Mouse (Mus musculus) right cerebral cortex, postnatal 4 days (tissue): ENCODE results near the gene Hemgn.
A peak's percentile ranks its signal among the peaks of the same experiment; 100 is the strongest.

Experiments used
- DNase-seq: peaks from one replicate; pipeline ENCODE4 v3.0.0-alpha.2; 2022

Hemgn gene

DNA sequence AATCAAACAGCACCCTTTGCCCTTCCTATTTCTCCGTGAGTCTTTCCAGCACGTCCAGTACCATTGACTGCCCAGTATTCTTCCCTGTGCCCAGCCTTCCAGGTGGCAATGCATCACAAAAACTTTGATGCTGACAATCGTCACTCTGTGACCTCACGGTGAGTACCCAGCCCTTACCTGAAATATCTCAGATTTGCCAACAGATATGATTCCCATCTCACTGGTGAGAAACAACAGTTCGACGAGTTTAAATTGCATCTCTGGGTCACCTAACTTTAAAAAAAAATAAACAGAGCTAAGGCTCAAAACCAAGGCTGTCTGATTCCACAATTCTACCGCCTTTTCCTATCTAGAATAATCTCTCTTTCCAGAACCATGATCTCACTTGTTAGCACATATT is at the start of gene Hemgn:
TSS of gene Hemgn (minus strand) at position 101 of the 400 bp plus-strand sequence.
- DNase-seq, result no peak

DNA sequence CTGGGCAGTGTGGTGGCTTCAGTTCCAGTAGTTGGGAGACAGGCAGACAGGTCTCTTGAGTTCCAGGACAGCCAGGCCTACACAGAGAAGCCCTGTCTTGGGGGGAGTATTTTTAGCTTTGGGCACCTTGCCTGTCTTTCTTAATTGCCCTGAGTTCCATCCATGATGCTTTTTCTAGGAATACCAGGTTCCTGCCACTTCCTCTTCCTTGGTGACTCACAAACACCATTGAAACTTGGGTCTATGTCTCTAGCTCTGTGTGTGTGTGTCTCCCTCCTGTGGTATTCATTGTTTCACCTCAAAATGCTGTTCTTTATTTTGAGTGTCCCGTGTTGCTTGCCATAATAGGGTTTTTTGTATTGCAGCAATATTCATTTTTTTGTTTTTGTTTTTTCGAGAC is 45.1 kb upstream of the Hemgn start:
- no peak for DNase-seq

DNA sequence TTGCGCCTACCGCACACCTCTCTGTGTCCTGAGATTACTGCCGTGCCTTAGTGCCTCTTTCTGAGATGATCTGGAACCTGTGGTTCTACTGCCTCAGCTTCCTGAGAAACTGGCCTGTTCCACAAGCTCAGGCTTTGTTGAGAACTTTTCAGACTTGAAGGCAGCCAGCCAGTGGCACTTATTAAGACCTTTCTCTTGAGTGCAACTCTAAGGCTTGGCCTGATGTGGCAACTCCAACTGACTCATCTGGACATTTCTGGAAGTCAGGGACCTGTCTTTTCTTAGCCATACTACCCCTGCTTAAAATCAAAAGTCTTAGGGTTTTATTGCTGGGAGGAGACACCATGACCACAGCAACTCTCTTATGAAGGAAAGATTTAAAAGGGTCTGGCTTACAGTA is 43.9 kb upstream of the Hemgn start:
- DNase-seq, result no peak

DNA sequence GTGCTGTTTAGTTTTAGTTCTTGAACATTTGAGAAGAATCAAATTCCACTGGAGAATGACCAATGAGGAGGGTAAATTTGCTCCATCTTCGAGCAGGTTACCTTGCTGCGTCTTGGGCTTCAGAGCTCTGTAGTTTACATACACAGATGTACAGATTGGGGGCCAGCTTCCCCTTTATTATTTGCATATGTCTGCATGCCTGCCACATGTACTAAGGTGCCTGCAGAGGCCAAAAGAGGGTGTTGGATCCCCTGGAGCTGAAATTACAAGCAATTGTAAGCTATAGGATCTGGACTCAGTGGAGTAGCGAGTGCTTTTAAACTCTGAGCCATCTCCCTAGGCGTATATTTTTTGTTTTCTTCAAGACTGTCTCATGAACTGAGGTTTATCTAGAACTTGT is 43.5 kb upstream of the Hemgn start:
- no peak for DNase-seq

GRCm38 (mm10) chr4:46454097-46454864 is 41.0 kb upstream of the Hemgn start:
- DNase-seq, result no peak

- no peak for DNase-seq
Observed at GRCm38 (mm10) chr4:46452855-46453719, 39.8 kb upstream of the Hemgn start.

DNA sequence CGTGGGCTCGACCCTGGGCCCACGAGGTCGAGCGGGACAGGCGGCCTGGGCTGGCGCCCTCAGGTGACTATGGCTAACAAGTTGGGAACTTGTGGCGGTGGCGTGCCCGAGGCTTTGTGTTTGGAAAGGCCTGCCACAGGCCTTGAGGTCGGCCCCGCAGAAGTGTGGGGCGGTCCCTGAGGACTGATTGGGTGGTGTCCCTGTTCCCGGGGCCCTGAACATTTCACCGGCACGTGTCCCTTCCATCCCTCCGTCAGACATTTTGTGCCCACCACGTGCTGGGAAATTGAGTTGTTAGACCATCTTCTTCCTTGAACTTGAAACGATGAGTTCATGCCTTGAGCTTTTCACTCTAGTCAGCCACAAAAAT is 39.2 kb upstream of the Hemgn start:
- peak; percentile 50 for DNase-seq

DNA sequence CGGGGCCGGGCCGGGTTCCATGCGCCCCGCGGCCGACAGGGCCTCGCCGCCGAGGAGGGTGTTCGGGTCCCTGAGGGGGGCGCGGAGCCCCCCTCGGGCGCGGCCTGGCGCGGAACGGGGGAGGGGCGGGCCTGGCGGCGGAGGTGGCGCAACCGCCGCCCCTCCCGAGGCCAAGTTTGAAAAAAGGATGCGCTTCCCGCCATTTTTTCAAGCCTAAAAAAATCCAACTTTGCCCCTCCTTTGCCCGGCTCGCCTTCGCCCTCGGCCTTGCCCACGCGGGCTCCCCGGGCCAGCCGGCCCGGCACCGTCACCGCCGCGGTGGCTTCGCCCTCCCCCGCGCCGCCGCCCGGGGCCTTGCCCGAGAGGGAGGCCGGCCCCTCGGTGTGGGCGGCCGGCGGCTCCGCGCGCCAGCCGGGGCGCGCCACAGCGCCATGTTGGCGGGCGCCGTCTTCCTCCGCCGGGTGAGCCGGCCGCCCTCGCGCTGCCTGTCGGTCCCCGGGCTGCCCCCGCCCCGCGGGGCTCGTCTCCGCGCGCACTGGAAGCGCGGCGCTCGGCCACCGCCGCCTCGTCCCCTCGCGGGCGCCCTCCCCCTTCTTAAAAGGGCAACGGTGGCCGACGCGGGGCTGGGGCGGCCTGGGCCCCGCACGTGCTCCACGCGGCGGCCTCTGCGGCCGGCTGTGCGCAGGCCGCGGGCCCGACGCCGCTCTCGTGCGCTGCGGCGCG is 38.6 kb upstream of the Hemgn start:
- DNase-seq, result peak; percentile 72

DNA sequence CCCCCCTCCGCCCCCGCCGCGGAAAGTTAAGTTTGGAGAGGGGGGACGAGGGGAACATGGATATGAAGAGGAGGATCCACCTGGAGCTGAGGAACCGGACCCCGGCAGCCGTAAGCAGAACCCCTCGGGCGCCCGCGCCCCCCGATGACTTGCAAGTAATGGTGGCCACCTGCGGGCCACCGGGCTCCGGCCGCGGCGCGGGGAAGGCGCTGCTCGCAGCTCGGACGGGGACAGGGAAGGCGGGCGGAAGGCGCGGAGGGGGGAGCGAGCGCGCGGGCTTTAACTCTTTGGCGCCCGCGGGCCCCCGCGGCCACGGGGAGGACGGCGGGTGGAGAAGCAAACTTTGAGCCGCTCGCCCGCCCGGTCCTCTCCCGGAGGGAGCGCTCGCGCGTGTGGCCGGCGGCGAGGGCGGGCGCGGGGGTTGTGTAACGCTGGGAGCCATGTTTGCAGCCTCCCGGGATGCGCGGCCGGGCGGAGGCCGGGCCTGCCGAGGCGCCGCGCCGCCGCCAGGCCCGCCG is 38.0 kb upstream of the Hemgn start:
- DNase-seq, result peak; percentile 67

GRCm38 (mm10) chr4:46450519-46451131 is 37.3 kb upstream of the Hemgn start, which contains the start of gene Anp32b:
Anp32b (plus strand) TSS chr4:46450902.
- DNase-seq, result peak; percentile 94

DNA sequence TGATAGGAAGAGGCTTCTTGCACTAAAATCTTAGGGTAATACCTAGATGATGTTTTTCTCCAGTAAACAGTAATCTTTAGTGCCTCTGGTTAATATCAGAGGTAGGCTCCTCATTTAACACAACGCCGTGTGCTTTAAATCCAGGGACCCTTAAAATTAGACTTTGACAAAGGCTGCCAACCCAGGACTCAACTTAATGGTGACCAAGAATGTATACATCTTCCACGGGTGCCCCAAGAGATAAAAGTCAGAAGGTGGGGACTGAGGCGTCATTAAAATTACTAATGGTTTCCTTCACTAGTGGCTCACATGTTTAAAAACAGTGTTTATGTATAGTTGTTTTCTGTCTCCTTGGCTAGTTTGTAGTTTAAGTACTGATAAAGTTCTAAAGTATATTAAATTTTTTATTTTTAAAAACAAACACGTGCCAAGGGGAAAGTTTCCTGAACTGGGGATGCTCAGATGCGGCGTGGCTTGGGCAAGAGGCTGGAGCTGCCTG is 36.8 kb upstream of the Hemgn start:
- DNase-seq, result no peak

GRCm38 (mm10) chr4:46448886-46449285 is 35.6 kb upstream of the Hemgn start:
- DNase-seq, result no peak

GRCm38 (mm10) chr4:46447461-46447860 is 34.2 kb upstream of the Hemgn start:
- DNase-seq, result no peak

DNA sequence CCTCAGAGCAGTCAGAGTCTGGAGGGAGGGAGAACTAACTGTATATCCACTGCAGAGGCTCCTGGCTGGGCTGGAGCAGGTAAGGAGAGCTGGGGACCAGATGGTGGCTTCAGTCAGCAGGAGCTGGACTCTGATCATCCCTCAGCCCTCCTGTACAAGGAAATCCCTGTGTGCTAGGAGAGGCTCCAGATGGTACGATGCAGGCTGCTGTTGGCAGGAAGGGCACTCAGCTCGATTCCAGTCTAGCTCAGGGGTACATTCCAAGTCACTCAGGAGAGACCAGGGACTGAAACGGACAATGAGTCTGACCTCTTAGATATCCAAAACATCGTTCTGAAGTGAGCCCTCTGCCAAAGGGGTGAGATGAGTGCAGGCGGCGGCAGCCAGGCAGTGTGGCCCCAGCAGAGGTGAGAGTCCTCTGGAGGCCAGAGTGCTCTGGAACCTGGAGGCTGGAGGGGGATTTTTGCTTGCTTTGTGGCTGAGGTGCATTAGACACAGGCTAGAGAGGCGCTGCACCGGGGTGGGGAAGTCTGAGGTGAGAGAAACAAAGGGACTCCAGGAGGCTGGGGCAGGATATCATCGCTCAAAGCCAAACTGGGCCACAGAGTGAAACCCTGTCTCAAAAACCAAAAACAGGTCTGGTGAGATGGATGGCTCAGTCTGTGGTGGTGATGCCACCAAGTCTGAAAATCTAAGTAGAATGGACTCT is 32.1 kb upstream of the Hemgn start:
- no peak for DNase-seq

- no peak for DNase-seq
Observed at GRCm38 (mm10) chr4:46442501-46442900, 29.2 kb upstream of the Hemgn start.

DNA sequence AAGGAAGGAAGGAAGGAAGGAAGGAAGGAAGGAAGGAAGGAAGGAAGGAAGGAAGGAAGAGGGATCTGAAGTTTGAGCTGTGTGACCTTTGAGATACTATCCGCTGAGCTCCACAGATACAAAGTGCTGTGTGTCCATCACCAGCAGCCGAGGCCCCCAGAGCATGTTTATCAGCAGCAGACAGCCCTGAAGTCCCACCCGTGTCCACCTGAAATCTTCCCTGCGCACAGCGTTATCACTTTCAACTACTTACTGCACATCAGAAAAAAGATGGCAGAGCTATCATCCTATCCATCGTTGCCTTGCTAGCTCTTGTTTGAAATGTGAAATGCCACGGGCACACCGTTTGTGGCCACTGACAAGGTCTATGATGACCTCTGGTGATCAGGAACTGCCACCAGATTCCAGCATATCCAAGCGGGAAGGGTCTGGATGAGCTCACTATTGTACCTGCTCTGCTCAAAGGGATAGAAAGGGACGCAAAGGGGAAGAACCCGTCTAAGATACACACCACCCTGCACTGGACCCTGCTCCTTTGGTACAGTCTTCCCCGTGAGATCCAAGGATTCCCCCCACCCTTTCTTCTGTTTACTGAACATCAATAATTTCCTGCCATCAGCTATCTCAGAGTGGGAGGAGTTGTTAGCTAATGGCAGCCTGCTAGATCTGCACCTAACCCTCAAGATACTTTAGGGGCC is 19.2 kb upstream of the Hemgn start:
- no peak for DNase-seq

DNA sequence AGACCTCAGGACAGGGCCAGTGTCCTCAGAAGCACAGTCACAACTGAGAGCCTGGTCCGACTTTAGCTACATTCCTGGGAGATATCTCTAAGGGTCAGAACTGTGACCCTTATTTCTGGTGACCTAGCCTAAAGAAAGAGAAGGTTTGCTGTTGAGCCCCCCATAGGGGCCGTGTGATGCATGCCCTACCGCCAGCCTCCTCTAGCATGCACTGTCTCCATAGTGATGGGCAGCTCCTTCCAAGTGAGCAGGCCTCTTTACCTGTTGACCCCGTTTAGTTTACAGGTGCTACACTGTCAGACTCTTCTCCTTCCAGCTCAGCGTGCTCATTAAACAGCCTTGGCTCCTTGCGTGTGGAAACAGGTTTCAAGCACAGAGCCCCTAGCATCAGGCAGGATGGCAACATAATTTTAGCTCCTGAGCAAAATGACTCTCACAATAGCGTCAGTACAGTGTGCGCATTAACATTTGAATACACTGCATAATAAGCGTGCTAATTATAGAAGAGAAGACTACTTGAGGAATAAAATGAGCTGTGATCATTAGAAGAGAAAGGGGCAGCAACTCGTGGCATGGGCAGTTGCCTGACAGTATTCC is 15.7 kb upstream of the Hemgn start:
- DNase-seq, result peak; percentile 17

DNA sequence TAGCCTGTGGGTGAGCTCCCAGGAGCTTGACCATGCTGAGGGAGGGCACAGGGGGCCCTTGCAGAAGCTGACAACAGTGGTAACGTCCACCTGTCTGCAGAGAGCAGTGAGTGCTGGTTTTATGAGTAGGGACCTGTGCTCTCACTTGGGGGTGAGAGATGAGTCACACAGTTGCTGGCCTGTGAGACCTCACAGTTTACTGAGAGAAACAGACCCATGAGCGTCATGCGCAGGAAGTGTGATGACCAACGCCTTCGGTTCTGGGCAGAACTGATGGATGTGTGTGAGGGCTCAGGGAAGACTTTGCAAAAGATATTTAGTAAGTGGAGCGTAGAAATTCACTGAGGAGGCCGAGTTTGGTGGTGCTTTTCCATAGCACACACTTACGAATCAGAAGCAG is 9.3 kb upstream of the Hemgn start:
- DNase-seq, result no peak

DNA sequence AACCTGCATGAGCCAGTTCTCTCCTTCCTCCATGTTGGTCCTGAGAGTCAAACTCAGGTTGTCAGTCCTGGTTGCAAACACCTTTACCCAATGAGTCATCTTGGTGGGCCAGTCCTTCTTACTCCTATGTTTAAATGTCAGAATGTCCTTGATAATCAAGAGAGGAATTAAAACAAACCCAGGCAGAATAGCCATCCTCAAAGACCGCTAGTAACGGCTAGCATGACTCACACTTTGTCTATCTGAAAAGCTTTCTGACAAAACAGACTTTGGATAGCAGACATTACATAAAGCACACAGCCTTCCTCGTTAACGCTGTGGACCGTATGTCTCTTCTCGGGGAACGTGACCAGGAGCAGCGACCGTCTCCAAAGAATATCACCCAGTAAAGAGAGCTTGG is 5.5 kb upstream of the Hemgn start:
- no peak for DNase-seq

- no peak for DNase-seq
Observed at GRCm38 (mm10) chr4:46417491-46417890, 4.2 kb upstream of the Hemgn start.

GRCm38 (mm10) chr4:46412113-46412512 is 1.2 kb downstream of the Hemgn start:
- no peak for DNase-seq
